Mouse (Mus musculus) embryonic fibroblast, embryonic 13.5 days (primary cell): ENCODE data around the gene Phactr2.

Source experiments
- CTCF ChIP-seq: IDR thresholded peaks from 2 replicates; pipeline ENCODE4 v1.5.1; 2011; ENCODE audit warnings: mild to moderate bottlenecking, control low read depth, low read length, moderate library complexity, borderline replicate concordance; ENCODE audit not compliant: insufficient read depth
- POLR2A ChIP-seq: IDR thresholded peaks from 2 replicates; pipeline ENCODE4 v1.6.1; 2011; ENCODE audit warnings: low read depth, mild to moderate bottlenecking, control low read depth, low read length, moderate library complexity

- TF ChIP-seq CTCF (no peak), POLR2A (no peak)
Measured at GRCm38 (mm10) chr10:13201741-13202293, 272.4 kb downstream of the Phactr2 start.
